Mouse (Mus musculus): ENCODE data around the gene Ostc.

Ostc gene

DNA sequence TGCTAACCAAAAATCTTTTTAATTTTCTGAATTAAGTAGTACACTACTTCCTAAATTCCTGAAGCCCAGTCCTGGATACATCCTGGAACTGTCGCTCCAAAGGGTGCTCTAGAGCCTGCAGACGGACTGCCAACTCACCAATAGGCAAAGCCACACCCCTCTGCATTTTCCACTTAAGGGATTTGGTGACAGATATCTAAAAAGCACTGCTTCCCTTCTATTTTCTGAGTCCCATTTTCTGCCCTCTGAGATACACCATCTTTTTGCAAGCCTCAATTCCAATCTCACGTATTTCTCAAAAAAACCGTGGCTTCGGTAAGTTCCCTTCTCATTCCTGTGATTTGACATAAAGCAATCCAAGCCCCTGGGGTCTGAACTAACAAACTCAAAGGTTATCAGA is 715 bp downstream of the Ostc start:
- no peak for DNase-seq

DNA sequence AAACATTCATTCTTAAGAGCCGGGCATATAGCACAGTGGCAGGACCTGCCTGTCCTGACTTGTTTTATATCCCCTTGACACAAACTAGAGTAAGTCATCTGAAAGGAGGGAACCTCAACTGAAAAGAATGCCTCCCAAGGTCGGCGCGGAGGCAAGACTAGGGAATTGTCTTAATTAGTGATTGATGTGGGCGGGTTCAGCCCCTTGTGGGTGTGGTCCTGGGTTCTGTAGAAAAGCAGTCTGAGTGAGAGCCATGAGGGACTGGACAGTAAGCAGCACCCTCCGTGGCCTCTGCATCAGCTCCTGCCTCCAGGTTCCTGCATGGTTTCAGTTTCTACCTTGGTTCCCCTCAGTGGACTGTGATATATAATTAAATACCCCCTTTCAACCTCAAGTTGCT is 7.0 kb downstream of the Ostc start:
- DNase-seq: no peak

DNA sequence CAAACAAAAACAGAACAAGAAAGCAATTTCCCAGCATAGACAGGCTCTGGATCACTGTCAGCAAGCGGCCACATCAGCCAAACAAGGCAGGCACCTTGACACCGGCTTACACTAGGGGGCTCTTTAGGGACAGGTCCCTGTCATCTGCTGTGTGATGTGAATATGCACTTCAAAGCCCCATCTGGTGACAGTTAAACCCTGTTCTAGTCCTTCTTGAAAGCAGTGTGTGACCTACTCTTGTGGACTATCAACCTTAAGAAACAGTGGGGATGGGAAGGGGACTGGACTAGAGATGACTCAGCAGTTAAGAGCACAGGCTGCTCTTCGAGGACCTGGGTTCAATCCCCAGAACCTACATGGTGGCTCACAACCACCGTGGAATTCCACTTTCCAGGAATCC is 11.6 kb downstream of the Ostc start:
- no peak for DNase-seq

GRCm38 (mm10) chr3:130694705-130695104 is 14.5 kb downstream of the Ostc start:
- DNase-seq: no peak

DNA sequence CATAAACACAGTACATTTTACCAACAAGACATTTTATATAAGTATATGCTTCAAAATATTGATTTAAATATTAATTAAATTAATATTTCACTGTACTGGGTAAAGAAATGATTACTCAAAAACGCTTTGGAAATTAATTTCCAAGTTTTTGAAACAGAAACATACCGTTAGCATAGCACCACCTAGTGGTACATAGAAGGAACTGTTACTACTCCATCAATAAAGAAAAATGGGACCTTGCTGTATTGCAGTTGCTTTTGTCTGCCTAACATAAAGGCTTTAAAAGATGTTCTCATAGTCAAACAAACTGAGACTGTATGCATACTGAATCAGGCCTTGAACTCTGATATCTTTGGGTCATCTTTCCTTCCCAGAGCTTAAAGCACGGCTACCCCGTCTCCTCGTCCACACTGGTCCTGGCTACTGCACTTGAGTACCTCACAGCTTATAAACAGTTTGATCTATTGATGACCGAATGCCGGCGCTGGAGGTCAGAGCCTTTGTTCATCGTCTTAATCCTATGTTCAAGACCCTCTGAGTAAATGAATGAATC is 15.1 kb downstream of the Ostc start:
- no peak for DNase-seq

DNA sequence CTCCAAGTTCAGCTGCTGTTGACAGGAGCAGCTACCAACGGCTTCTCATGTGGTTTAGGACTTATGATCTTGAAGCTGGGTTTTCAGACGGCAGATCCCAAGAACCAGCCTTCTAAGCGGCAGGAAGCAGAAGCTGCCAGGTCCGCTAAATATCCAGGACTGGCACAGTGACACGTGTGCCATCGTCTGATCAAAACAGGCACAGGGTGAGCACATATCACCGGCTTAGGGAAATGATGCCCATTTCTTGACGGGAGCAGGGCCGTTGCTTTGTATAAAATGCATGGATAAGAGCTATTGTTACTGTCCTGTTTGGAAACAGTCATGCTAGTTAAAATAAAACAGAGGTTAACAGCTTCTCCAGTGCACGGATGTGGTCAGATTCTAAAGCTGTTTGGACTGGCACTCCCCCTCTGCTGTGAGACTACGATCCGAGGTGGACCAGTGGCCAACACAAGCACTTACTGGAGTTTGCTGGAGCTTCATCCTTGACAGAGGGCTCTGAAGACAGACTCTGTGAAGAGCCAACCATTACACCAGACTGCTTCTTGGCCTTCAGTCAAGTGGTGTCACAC is 17.6 kb downstream of the Ostc start:
- DNase-seq: peak; percentile 25

- DNase-seq: peak; percentile 60
Observed at GRCm38 (mm10) chr3:130690834-130691595, 18.2 kb downstream of the Ostc start.

DNA sequence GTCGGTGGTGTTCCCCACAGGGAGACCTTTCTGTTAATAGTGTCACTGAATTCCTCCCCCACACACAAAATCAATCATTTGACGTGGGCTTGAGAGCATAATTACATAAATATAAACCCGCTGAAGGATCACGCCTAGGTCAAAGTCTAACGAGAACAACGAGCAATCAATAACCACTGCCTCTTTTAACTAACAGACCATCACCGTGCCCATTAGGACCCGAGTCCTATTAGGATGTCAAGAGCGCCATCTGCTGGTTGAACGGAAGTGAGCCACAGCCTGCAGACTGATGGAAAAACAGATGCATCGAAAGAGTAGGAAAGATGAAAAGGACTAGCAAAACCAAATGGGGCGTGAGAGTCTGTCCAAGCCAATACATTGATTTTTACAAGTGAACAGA is 19.6 kb downstream of the Ostc start:
- DNase-seq: peak; percentile 82

- DNase-seq: no peak
Observed at GRCm38 (mm10) chr3:130687051-130687450, 22.2 kb downstream of the Ostc start.

DNA sequence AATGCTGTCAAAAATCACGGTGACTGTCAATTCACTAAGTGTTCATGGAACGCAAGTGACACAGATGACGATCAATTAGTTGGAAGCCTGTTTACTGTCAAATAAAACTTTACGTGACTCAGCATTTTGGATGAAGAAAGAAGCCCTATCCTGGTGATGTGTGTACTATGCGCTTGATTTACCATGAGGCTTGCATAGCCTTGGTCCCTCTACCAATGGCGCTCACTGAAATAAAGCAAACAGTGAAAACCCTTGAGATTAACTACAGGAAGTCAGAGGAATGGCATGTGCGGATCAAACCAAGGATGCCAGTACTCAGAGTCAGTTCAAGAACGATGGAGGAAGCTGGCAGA is 24.3 kb downstream of the Ostc start:
- no peak for DNase-seq

GRCm38 (mm10) chr3:130684276-130685013 is 24.8 kb downstream of the Ostc start:
- peak; percentile 35 for DNase-seq

DNA sequence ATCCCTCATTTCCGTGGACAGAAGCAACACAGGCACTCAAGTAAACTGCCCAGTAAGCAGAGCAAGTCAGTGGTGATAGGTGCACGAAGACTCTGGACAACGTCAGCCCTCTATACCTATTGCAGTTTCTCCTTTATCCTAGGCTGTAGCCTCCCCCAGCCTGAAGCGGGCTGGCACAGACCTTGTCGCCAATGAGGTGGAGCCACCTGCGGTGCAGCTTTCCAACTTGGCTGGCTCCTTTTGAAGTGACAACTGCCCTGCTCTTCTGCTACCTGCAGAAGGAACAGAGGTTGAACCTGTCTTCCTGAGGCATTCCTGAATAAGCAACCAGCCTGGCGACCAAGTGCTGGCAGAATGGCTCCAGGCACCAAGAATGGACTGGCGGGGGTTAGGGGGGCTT is 25.4 kb downstream of the Ostc start:
- no peak for DNase-seq

- no peak for DNase-seq
Observed at GRCm38 (mm10) chr3:130682183-130682582, 27.1 kb downstream of the Ostc start.

DNA sequence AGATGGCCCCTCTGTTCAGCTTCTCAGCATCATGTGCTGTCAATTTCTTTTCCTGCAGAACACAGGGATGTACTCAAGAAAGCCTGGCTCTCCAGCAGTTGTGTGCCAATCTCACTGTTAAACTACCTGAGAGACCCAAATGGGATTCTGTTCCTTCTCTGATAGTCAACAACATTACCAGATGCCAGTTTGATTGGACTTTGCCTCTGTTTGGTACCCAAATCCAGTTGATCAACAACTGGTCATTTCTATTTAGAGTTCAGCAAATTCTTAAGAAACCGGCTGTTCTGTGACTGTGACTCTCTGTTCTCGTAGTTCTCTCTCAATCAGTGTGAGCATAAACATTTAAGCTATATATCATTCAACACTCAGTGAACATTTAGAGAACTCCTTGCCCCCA is 28.0 kb downstream of the Ostc start:
- no peak for DNase-seq

GRCm38 (mm10) chr3:130677671-130678460 is 31.4 kb downstream of the Ostc start:
- DNase-seq: no peak

DNA sequence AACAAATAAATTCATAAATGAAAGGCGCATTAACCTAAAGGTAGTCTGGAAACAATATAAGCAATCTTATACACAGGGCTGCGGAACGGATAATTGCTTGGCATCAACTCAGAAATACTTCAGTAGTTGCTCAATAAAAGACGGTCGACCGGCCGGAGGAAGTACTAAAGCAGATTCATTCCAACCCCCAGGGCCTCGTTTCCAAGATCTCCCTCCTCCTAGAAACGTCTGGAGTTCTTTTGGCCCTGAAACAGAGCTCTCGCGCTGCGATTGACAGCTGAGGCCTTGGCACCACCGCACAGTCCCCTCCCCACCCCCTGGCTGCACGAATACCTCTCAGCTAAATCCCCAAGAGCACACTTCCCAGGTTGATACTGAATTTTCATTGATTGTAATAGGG is 38.0 kb downstream of the Ostc start:
- no peak for DNase-seq

- DNase-seq: no peak
Observed at GRCm38 (mm10) chr3:130662496-130662895, 46.7 kb downstream of the Ostc start.

GRCm38 (mm10) chr3:130660619-130661018 is 48.6 kb downstream of the Ostc start:
- DNase-seq: no peak

GRCm38 (mm10) chr3:130649569-130649968 is 59.7 kb downstream of the Ostc start:
- no peak for DNase-seq

DNA sequence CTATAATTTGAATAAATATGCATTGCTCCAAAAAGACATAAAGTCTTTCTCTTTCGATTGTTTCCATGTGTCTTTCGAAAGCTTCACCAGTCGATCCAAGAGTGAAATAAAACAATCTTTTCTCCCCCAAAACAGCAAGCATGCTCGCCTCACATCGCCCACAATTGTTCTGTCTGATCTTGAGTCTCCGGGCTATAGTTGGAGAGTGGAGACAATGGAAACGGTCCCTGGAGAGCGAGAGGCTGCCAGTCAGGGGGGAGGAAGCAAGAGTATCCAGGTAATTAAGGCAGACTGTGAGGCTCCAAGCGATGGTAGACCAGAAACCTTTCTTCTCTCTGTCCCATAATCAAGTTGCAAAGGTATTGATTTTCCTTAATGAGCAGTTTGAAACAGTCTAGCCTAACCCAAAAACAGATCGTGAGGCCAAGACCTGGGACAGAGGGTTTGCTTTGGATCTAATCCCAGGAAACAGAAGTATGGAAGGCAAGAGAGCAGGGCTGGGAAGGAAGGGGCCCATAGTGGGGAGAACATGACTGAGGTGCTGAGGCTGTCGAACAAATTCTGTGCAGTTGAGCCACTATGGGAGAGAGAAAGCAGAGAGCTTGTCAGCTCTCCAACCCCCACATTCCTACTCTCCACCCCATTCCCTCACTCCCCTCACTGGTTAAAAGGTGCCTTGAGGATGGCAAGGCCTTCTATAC is 63.0 kb downstream of the Ostc start:
- no peak for DNase-seq
